Mouse (Mus musculus): ENCODE data around the gene H2-Q2.
A peak's percentile ranks its signal among the peaks of the same experiment; 100 is the strongest.
"Not testable (repeated sequence)": the region's sequence is repeated elsewhere in the genome, so short reads cannot be mapped to it uniquely, and the experiment has no call there.

The H2-Q2 gene

DNA sequence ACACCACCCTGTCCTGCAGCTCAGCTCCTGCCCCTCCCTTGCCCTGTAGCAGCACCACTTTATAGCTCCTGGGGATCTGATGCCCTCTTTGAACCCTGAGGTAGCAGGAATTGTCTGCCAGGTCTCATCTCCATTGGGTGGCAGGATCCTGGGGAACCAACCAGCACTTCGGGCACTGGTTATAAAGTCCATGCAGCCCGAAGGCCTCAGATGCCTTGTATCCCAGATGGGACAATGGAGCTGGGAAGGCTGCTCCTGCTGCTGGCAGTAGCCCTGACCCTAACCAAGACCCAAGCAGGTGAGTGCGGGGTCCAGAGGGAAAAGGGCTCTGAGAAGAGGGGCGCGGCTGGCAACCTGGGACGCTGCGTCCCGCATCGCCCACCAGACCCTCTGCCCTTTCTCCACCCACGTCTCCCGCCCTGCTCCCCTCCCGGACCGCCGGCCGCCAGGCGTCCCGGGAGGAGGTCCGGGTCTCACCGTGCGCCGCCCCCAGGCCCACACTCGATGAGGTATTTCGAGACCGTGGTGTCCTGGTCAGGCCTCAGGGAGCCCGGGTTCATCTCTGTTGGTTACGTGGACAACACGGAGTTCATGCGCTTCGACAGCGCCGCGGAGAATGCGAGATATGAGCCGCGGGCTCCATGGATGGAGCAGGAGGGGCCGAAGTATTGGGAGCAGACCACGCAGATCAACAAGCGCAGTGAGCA lies 16.9 kb downstream of the H2-Q2 start:
- no peak for DNase-seq (ENCODE audit: extremely low read depth, insufficient read length, low spot score)

DNA sequence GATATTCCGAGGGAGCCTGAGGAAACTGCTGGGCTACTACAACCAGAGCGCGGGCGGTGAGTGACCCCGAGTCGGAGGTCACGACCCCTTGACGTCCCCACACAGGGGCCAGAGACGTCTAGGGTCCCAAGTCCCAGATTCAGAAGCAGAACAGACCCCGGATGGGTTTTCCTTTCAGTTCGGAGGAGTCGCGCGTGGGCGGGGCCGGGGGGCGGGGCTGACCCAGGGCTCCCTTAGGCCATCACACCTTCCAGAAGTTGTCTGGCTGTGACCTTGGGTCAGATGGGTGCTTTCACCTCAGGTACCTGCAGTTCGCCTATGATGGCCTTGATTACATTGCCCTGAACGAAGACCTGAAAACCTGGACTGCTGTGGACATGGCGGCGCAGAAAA lies 17.4 kb downstream of the H2-Q2 start:
- DNase-seq (ENCODE audit: extremely low read depth, insufficient read length, low spot score), result no peak

DNA sequence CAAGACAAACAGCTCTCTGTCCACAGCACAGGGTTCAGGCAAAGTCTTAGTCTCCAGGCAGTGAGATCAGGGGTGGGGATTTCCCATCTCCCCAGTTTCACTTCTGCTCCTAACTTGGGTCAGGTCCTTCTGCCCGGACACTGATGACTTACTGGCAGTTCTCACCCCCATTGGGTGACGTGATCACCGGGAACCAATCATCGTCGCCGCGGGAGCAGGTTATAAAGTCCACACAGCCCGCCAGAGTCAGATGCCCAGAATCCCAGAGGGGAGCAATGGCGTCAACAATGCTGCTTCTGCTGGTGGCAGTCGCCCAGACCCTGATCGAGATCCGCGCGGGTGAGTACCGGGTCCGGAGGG lies 37.3 kb downstream of the H2-Q2 start, which contains the start of gene H2-Q4:
TSS of gene H2-Q4 (plus strand) at position 249 of the 360 bp plus-strand sequence.
- DNase-seq (ENCODE audit: extremely low read depth, insufficient read length, low spot score), result peak; percentile 14

DNA sequence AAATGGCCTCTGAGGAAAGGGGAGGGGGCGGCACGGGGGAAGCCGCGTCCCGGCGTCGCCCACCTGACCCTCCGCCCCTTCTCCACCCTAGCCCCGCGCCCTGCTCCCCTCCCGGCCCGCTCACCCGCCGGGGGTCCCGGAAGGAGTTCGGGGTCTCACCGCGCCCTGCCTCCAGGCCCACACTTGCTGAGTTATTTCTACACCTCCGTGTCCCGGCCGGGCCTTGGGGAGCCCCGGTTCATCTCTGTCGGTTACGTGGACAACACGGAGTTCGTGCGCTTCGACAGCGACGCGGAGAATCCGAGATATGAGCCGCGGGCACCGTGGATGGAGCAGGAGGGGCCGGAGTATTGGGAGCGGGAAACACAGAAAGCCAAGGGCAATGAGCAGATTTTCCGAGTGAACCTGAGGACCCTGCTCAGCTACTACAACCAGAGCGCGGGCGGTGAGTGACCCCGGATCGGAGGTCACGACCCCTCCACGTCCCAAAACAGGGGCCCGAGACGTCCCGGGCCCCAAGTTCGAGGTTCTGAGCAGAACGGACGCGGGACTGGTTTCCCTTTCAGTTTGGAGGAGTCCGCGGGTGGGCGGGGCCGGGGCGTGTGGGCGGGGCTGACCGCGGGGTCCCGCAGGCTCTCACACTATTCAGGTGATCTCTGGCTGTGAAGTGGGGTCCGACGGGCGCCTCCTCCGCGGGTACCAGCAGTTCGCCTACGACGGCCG lies 37.8 kb downstream of the H2-Q2 start:
- peak; percentile 87 for DNase-seq (ENCODE audit: extremely low read depth, insufficient read length, low spot score)

DNA sequence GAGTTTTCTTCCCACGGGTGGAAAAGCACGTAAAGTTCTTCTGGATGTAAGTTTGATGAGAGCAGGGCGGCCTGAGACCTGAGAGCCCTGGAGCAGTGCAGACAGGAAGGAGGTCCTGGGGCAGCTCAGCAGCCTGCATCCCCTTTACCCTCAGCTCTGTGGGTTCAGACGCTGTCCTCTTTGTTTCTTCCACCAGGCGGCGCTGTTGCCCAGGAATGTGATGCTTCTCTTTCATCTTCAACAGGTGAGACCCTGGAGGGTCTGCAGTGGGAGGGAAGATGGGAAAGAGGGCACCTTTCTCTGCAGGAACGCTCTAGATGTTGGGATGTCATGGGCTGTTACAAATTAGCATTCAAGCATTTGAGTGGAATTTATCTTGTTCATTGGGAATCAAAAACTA lies 47.8 kb downstream of the H2-Q2 start:
- DNase-seq (ENCODE audit: extremely low read depth, insufficient read length, low spot score), result not testable (repeated sequence)

DNA sequence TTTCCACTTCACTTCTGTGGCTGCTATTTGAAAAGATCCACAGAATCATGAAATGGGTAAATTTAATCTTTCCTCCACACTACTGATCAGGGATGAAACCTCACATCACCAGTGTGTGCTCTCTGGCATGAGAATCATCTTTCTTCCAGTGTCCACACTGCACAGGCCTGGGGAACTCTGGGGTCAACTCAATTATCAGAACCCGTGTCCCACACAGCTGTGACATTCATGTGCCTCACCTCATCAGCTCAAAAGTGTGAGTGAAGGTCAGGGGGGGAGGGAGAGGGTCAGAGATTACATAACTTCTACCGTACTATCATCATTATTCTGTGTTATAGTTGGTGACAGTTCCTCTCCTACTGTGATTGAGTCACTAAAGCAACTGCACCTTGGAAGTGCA lies 50.6 kb downstream of the H2-Q2 start:
- DNase-seq (ENCODE audit: extremely low read depth, insufficient read length, low spot score), result not testable (repeated sequence)

DNA sequence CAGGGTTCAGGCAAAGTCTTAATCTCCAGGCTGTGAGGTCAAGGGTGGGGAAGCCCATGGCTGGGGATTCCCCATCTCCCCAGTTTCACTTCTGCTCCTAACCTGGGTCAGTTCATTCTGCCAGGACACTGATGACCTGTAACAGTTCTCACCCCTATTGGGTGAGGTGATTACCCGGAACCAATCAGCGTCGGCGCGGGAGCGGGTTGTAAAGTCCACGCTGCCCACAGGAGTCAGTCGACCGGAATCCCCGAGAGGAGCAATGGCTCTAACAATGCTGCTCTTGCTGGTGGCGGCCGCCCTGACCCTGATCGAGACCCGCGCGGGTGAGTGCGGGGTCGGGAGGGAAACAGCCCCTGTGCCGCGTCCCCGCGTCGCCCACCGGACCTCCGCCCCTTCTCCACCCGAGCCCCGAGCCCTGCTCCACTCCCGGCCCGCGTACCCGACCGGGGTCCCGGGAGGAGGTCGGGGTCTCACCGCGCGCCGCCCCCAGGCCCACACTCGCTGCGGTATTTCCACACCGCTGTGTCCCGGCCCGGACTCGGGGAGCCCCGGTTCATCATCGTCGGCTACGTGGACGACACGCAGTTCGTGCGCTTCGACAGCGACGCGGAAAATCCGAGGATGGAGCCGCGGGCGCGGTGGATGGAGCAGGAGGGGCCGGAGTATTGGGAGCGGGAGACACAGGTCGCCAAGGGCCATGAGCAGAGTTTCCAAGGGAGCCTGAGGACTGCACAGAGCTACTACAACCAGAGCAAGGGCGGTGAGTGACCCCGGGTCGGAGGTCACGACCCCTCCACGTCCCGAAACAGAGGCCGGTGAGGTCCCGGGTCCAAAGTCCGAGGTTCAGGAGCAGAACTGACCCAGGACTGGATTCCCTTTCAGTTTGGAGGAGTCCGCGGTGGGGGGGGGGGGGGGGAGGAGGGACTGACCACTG lies 52.1 kb downstream of the H2-Q2 start:
- not testable (repeated sequence) for DNase-seq (ENCODE audit: extremely low read depth, insufficient read length, low spot score)
